Mouse (Mus musculus) spleen, adult 18-20 months (tissue): ENCODE measurements at regions not wholly inside any gene's neighbourhood (a gene's known extent, or its start where the extent isn't known, plus 50 kb on each side); places are given as distances from the start of the nearest gene placed in this dataset.

Source experiments
- DNase-seq, 2 experiments: peaks; one replicate each; pipeline ENCODE4 v3.0.0; 2022; ENCODE audit warnings: mixed read lengths in 2 of 2

DNA sequence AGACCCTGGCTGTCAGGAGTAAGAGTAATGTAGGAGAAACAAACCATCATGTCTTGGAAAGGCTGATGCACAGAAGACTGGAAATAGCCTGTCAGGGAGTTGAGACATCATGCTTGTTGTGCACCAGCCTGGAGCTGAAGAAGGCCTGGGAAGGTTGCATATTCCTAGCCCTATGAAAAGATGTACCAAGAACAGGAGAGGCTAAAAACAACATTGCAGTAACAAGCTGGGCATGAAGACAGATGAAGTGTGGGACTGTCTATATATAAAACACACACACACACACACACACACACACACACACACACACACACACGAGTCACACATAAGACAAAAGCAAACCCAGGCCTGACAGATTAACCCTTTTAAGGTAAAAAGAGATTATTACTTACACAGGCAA, 185.1 kb upstream of the Tmem72 start:
- DNase-seq = no peak

DNA sequence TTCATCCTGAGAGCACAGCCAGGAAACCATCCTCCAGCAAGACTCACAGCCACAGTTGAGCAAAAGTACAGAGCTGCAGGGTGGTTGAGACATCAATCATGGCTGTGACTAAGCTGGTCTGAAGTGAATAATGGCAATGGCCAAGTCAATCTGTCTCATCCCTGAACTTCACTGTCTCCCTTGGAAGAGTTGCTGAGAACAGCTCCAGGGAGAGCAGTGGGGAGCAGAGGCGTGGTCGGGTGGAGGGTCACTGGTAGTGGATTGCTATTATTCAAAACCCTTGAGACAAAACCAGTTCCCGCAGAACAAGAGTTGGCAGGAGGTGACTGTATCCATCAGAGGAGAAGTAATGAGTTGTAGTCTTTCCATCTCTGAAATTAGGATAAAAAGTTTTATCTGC, 185.7 kb upstream of the Tmem72 start:
- no peak for DNase-seq

DNA sequence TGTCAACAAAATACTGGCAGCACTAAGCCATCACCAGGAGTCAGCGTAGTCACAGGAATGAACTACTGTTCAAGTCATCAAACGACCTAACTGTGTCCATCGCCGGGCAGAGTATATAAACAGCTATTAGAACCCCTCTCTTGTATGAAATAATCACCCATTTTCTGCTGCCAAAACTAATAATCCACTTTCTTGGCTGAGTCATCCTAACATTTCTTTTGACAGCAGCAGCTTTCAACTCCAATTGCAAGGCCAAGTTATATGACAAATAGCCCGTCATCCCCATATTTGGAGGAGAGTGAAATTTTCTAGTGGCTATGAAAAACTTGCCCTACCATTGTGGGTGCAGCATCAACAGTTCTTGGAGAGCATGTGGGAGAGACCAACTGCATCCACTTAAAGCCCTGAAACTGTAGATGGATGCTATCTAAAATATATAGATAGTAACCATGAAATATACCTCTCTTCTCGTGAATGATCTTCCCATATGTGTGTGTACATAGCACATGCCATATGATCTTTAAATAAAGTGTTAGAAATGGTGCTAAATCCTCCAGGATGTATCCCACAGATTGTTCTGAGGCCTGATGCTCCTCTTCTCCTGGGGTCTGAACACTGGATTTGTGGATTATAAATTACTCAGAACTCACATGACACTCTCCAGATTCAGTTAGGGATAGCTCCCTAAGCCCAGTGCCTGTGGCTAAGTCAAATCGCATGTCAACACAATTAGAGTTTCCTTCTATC, 189.9 kb upstream of the Tmem72 start:
- DNase-seq = no peak

DNA sequence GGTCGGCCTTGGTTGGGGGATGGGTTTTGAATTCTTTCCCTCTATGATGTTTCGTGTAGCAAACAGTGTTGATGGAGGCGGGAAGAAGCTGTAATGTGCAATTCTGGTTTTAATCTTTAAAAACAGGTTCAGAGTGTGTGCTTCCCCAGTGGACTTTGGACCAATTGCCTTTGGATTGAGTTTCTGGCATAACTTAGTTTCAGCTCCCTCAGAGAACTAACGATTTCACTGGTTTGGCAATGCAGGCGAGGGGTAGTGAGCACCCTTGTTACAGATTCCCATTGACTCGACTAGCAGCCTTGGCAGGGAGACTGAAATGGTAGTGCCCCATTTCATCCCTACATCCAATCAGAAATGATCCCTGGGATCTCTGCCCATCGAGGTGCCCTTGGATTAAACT, 193.9 kb upstream of the Tmem72 start:
- DNase-seq = no peak

DNA sequence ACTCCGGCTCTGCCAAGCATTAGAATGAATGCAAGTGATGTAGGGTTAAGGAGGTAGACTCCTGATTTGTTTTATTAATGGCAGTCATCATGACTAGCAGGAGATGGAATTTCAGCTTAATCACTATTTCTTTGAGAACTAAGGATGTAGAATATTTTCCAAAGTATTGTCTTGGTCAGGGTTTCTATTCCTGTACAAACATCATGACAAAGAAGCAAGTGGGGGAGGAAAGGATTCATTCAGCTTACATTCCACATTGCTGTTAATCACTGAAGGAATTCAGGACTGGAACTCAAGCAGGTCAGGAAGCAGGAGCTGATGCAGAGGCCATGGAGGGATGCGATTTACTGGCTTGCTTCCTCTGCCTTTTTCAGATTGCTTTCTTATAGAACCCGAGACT, 195.4 kb upstream of the Tmem72 start:
- DNase-seq = no peak

DNA sequence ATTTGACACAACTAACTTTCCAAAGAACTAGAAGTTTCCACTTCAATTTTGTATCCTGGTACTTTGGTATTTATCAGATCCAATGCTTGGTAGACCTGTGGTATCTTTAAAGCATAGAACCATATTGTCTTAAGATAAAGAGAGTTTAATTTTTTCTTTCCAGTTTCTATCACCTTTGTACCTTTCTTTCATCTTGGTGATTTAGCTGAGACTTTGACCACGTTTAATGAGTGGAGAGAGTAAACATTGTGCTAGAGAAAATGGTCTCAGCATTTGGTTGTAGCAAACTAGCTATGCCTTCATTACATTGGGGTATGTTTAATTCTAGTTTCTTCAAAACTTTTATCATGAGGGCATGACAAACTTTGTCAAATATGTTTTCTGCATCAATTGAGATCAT, 197.4 kb upstream of the Tmem72 start:
- no peak for DNase-seq

DNA sequence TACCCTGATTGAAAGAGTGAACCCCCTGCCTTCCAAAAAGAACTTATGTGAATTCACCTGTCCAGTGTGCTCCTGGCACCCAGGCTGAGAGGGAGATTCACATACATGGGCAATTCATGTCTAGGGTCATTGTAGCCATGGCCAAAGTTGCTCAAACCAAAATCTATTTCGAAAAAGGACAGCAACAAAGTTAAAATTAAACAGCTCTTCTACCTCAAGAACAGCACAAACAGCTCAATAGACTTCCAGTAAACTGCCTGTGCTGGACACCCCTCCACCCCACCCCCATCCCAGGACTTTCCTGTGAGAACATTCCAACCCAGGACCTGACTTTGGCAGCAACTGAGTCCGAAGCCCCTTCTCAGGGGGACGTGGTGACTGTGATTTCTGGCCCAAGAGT, 218.3 kb upstream of the Tmem72 start:
- DNase-seq = no peak

DNA sequence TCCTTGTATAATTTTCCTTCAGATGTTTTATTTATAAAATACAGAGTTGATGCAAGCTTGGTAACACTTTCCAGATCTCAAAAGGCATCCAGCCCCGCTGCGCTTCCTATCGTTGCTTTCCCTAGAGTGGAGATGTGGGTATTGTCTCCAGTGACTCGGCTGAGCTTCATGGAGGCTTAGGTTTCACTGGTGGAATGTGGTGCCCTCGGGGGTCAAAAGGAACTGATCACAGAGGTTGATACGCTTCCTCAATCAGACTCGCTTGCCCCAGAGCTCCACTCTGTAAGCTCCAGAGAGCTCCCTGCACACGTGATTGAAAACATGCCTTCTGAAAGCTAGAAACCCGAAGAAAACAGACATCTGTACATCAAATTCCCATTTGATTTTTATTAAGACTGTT, 224.9 kb upstream of the Tmem72 start:
- DNase-seq = no peak

DNA sequence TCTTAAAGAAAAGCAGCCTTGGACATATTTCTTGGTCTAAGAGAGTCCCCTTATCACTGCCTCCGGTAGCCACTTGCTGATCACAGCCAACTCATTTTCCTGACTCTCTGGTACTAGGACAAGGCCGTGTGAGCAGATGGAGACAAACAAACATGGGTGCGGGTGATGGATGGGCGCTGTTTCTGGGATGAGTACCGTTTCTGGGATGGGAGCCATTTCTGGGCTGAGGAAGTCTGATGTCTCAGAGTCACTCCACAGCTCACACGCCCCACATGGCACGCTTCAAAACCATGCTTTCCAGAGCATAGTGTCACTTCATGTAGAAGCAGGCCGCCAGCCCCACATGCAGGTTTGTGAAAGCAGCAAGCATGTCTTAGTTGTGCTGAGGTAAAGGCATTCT, 225.6 kb upstream of the Cxcl12 start:
- no peak for DNase-seq

DNA sequence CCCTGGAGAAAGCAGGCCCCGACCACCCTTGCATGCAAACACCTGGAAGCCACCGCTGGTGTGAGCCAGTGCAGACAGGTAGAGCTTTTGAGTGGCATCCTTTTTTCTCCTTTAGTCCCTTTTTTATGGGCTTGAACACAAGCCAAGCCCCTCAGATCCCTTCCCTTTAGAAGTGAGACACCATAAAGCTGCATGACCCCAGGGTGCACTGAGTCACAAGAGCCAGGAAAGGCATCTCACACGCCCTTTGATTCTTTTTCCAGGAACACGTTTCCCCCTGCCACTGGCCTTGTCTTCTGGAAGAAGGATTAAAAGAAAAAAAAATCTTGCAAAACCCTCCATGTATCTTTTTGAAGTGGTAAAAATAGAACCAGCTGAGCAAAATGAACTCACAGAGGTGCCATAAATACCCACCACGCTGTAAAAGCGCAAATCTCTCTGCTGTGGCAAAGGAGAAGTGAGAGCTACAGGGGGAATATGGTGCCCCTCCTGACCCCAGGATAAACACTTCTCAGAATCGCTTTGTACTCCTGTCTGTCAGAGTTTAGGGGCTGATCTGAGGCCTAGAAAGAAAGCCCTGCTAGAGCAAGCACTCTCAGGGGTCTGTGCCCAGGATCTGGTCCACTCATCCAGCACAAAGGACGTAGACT, 222.1 kb upstream of the Cxcl12 start:
- no peak for DNase-seq

DNA sequence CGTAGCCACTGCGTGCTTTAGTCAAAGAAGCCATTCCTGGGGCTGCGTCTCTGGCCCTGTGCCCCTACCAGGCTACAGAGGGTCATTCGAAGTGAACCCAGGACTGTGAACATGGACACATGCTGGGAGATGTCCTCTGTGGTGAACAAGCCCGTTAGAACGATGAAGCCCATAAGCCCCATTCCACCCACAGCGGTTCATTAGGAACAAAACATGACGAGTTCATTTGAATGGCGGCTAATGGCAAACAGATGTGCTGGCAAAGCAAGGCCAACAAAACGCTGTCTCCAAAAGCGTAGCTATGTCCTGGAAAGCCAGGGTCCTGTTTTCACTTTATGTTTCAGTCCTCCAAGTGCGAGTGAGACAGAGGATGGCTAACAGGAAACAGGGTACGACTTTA, 208.7 kb upstream of the Cxcl12 start:
- no peak for DNase-seq

DNA sequence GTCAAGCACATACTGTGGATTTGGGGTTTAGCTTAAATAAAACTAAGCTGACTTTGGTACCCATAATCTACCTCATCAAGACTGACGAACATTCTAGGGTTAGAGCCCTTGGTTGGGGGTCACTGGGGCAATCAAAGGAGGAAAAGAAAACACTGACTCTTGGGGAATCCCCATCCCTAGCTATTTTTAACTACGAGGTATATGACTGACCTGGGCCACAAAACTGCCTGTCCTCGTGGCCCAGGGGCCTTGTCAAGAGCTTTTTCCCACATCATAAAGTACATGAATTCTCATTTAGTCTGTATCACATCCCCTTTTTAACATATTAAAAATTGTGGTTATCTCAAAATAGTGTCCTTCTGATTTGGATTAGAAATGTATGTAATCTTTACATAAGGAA, 207.7 kb upstream of the Cxcl12 start:
- no peak for DNase-seq

DNA sequence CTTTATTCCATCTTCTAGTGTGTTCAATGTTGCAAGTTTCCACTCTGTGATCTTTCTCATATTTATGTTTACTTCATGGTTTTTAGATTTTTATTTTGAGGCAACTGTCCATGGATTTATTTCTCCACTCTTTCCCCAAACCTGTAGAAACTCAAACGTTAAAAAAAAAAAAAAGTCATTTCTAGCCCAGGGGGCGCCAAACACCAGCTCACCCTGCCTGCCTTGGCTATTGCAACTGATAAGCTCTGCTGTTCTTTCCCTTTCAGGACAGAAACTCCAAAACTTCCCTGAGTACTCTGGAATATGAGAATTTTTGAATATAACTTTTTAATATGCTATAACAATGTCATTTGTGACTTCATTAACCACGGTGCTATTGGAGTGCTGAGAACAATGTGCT, 201.9 kb upstream of the Cxcl12 start:
- DNase-seq = no peak

DNA sequence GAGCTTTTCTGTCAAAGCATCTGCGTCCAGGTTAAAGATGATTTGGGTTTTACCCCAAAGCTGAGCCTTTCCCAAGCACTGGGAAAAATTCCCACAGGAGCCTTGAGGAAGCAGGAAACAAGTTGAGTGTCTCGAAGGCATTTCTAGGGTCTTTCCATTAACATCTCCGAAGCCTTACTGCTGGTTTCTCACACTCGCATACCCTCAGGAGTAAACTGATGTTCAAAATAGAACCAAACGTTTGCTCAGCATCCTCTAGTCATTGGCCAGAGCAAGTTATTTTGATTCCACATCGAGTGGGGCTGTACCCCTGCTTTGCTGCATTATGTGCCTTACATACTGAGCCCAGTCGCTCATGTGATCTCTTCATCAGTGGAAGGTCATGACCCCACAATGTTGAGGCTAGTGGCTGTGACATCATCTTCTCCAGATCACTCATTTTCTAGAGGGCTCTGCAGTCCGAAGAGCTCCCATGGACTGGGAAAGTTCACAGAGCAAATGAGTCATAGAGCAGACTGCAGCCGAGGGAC, 198.9 kb upstream of the Cxcl12 start:
- no peak for DNase-seq

DNA sequence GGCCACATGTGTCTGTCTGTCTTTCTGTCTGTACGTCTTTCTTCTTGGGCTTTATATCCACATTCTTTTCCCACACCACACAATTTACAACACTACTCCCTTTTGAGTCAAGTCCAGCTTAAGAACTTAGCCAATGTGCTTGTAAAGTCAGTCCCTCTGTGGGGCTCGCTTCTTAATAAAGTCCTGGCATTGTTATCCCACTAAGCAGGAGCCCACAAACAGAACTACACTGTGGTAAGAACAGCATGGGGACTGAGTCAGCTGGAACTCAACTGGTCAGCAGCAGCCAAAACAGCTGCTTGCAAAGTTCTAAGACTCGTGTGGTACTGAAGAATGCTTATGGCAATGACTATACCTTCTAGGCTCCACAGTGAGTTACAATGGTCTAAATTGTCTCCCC, 193.5 kb upstream of the Cxcl12 start:
- no peak for DNase-seq

DNA sequence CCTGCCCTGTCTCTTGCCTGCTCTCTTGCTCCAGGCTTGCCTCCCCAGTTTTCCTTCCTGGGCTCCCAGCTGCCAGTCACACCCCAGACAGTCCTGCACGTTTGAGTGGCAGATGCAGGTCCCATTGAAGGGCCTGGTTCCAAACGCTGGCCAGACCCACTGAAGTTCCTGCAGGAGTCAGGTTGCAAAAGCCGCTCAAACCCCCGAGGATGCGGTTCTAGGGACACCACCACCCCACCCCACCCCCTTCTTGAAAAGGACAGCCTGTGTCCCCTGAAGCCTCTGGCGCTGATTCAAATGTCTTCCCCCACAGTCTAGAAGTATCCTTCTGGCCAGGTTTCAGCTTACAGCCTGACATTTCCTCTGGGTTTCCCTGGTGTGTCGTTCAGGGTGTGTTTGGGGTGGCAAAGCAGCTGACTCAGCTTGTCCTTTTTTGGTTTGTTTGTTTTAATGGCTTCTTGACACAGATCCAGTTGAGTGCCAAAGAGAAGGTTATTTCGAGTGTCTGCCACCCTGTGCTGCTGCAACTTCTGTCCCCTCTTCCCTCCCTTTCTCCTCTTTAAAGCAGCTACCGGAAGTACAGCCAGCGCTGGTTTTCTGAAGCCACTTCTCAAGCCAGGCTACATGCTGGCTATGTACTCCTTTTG, 187.9 kb upstream of the Cxcl12 start:
- DNase-seq = no peak

DNA sequence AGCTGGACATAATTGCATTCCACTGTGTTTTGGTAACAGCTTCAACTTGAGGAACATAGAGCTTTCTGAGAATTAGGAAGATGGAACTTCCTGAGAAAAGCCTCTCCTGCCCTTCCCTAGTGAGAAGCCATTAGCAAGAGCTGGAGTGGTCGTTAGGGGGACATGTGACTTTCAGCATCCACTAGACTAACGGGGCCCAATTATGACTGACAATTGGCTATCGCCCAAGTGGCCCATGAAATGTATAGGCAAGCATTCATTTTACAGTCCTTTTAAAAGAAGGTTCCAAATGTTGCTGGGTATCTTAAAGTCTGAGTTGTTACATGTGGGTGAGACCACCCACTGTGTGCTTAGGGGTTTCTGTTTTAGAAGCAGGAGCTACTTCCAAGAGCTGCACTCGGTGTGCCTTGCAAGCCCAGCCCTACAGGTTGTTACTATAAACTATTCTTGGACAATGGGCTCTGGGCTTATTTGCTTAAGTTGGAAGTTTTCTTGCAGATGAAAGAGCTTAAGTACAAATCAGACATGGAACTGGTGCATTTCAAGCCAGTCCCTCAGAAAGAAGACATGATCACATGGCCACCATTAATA, 183.1 kb upstream of the Cxcl12 start:
- no peak for DNase-seq

DNA sequence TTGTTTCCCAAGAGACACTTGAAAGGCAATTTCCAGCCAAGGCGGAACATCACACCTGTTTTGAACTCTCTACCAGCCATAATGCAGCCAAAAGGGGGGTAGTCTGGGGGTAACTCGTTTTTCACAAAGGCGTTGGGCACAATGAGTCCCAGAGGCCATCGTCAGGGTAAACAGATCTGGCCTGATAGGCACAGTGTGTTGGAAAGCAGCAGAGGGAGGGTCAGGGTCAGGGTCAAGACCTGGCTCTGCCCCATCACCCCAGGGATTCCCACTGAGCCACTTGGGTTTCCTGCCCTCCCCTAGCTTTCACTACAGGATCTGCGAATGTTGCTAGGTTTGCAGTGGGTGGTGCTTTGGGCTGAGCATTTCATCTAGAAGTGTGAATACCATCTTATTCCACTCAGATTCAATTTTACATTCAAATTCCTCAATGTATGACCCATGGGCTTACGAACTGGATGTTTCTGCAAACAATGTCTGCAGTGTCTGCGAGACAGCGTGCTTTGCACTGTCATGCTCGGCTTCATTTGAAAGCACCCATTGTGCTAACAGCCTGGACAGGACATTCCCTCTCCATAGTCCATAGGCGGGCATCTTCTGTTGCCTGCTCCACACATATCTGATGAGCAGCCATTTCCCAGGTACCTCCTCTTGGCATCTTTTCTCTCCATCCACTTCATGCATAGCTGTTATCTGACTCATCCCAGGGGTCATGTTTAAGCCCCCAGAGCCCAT, 181.9 kb upstream of the Cxcl12 start:
- DNase-seq = no peak

DNA sequence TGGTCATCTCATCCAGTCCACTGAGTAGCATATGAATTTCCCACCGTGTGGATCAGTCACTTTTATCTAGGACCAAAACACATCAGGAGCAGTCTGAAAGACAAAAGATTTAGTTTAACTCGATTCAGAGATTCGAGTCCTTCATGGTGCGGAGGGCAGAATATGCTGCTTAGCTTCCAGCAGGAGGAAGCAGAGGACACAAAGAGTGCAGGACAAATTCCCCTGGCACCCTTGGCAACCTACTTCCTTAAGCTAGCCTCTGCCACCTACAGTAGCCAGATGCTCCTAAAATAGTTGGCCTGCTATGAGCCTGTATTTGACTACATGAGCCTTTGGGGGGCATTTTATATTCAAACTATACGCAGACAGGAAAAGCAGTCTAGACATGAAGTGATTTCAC, 181.1 kb upstream of the Cxcl12 start:
- no peak for DNase-seq

DNA sequence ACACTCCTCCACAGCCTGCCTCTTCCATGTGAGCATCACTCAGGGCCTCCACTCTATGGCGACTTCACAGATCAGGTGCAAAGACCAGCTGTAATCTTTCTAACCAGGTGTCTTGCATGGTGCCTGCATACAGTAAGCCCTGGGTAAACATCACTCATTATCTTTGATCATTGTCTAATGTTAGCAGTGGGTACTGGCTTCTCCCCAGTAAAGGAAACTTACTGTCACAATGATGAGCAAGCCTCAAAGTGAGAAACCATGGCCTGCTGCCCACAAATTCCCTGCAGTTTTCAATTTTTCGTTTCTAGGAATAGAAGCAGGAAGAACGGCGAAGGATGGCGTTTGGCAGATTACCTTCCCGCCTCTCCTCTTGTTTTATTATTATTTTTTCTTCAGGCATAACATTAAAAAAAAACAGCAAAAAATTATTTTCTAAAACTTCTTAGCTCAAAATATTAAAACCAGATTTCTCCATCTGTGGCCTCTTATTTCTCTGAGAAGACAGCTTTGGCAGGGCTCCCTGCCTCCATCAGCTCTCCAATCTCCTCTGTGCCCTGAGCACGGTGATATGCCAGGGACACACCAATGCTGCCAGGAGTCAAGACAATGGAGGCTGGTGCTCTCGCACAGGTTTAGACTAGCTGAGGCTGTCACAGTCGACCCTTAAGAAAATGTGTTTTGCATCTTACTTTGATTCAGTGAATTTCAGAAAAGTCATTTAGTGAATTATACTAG, 169.2 kb upstream of the Cxcl12 start:
- no peak for DNase-seq

DNA sequence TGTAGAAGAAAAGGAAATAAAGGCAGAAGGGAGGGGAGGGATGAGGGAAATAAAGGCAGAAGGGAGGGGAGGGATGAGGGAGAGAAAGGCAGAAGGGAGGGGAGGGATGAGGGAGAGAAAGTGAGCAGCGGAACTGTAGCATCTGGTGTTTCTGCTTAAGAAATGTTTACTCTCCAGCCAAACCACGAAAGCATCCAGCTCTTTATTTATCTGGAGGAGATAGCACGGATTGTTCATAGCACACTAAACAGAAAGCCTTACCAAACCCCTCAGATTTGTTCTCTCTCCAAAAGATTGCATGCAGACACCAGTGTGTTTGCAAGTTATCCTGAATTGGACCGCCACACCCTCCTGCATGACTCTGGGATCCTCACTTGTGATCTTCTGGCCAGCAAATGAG, 168.4 kb upstream of the Cxcl12 start:
- no peak for DNase-seq
